Mouse (Mus musculus): Measurements from ENCODE around the gene Xylb. TPM values are rescaled to one million over a fixed set of nuclear protein-coding genes. Genes with fewer than 3 reads are reported as not detected.
A peak's percentile ranks its signal among the peaks of the same experiment; 100 is the strongest.

The Xylb gene
- polyA plus RNA-seq, 1 experiment = 449 TPM

- no peaks in the 10 kb centered on the region; the same call in 1 of the 2 replicates for H3K36me3 ChIP-seq (ENCODE audit: control insufficient read depth, insufficient read depth, low read length)
- peak within 1 kb of the TSS; percentile 93 for H3K27ac ChIP-seq (ENCODE audit: insufficient read depth, low read depth, low read length)
- WGBS = under 1% methylated on average over 68 of the region's 68 CpGs
- peak within 1 kb of the TSS; percentile 90 for H3K4me3 ChIP-seq (ENCODE audit: insufficient read depth, low read depth, low read length)
- DNase-seq = peak; percentile 99
- H3K27me3 ChIP-seq (replicated peaks; ENCODE audit: control insufficient read depth, insufficient read depth, low read length) = no peaks in the 10 kb centered on the region
- no peak for TF ChIP-seq CTCF (conservative IDR thresholded peaks at IDR 0.05; ENCODE audit: insufficient read depth, insufficient read length, low read depth, low read length)
- TF ChIP-seq POLR2A (IDR thresholded peaks at IDR 0.05; ENCODE audit: low read depth, low read length) = peak; percentile 61
- H3K4me1 ChIP-seq (ENCODE audit: control insufficient read depth, insufficient read depth, low read length) = peaks cover 18% of the 10 kb centered on the region
These were observed 16.0 kb upstream of the Xylb start, which contains the start of gene Myd88 for GRCm38 (mm10) chr9:119340909-119341816. Myd88 (minus strand) TSS chr9:119341411.

GRCm38 (mm10) chr9:119342728-119343127, 14.5 kb upstream of the Xylb start:
- DNase-seq = peak; percentile 73
- Histone ChIP-seq H3K27ac (ENCODE audit: insufficient read depth, low read depth, low read length) (no peak overlapping the region), H3K36me3 (ENCODE audit: control insufficient read depth, insufficient read depth, low read length) (no peaks in the 10 kb centered on the region; the same call in 1 of the 2 replicates), H3K4me3 (ENCODE audit: insufficient read depth, low read depth, low read length) (no peak overlapping the region), H3K27me3 (replicated peaks; ENCODE audit: control insufficient read depth, insufficient read depth, low read length) (no peaks in the 10 kb centered on the region), H3K4me1 (ENCODE audit: control insufficient read depth, insufficient read depth, low read length) (peaks cover 18% of the 10 kb centered on the region)
- WGBS = 65% methylated on average over 7 of the region's 7 CpGs
- TF ChIP-seq CTCF (conservative IDR thresholded peaks at IDR 0.05; ENCODE audit: insufficient read depth, insufficient read length, low read depth, low read length) (no peak), POLR2A (IDR thresholded peaks at IDR 0.05; ENCODE audit: low read depth, low read length) (no peak)

- DNase-seq = no peak
- WGBS = 91% methylated on average over 8 of the region's 8 CpGs
These were observed 10.8 kb upstream of the Xylb start for GRCm38 (mm10) chr9:119346376-119346775.

GRCm38 (mm10) chr9:119350531-119350930, 6.7 kb upstream of the Xylb start:
- Histone ChIP-seq H3K36me3 (ENCODE audit: control insufficient read depth, insufficient read depth, low read length) (no peaks in the 10 kb centered on the region; the same call in 1 of the 2 replicates), H3K27me3 (replicated peaks; ENCODE audit: control insufficient read depth, insufficient read depth, low read length) (no peaks in the 10 kb centered on the region), H3K4me3 (ENCODE audit: insufficient read depth, low read depth, low read length) (no peak overlapping the region), H3K4me1 (ENCODE audit: control insufficient read depth, insufficient read depth, low read length) (peaks cover 13% of the 10 kb centered on the region; the same call in 1 of the 2 replicates), H3K27ac (ENCODE audit: insufficient read depth, low read depth, low read length) (peak overlapping the region; percentile 81)
- TF ChIP-seq CTCF (conservative IDR thresholded peaks at IDR 0.05; ENCODE audit: insufficient read depth, insufficient read length, low read depth, low read length) (no peak), POLR2A (IDR thresholded peaks at IDR 0.05; ENCODE audit: low read depth, low read length) (no peak)
- peak; percentile 73 for DNase-seq
- 62% methylated on average over 3 of the region's 3 CpGs for WGBS

More at GRCm38 (mm10) chr9:119346376-119346775, 10.8 kb upstream of the Xylb start:
- TF ChIP-seq CTCF (conservative IDR thresholded peaks at IDR 0.05; ENCODE audit: insufficient read depth, insufficient read length, low read depth, low read length) = no peak
- no peak for TF ChIP-seq POLR2A (IDR thresholded peaks at IDR 0.05; ENCODE audit: low read depth, low read length)
- Histone ChIP-seq H3K4me1 (ENCODE audit: control insufficient read depth, insufficient read depth, low read length) (peaks cover 20% of the 10 kb centered on the region), H3K27ac (ENCODE audit: insufficient read depth, low read depth, low read length) (no peak overlapping the region), H3K4me3 (ENCODE audit: insufficient read depth, low read depth, low read length) (no peak overlapping the region), H3K27me3 (replicated peaks; ENCODE audit: control insufficient read depth, insufficient read depth, low read length) (no peaks in the 10 kb centered on the region), H3K36me3 (ENCODE audit: control insufficient read depth, insufficient read depth, low read length) (no peaks in the 10 kb centered on the region; the same call in 1 of the 2 replicates)

GRCm38 (mm10) chr9:119350947-119351705, 6.1 kb upstream of the Xylb start:
- H3K27me3 ChIP-seq (replicated peaks; ENCODE audit: control insufficient read depth, insufficient read depth, low read length) = no peaks in the 10 kb centered on the region
- DNase-seq = peak; percentile 85
- H3K4me1 ChIP-seq (ENCODE audit: control insufficient read depth, insufficient read depth, low read length) = peaks cover 13% of the 10 kb centered on the region; the same call in 1 of the 2 replicates
- H3K4me3 ChIP-seq (ENCODE audit: insufficient read depth, low read depth, low read length) = no peak overlapping the region
- peak overlapping the region; percentile 81 for H3K27ac ChIP-seq (ENCODE audit: insufficient read depth, low read depth, low read length)
- WGBS = 39% methylated on average over 10 of the region's 10 CpGs
- H3K36me3 ChIP-seq (ENCODE audit: control insufficient read depth, insufficient read depth, low read length) = no peaks in the 10 kb centered on the region
- no peak for TF ChIP-seq POLR2A (IDR thresholded peaks at IDR 0.05; ENCODE audit: low read depth, low read length)
- no peak for TF ChIP-seq CTCF (conservative IDR thresholded peaks at IDR 0.05; ENCODE audit: insufficient read depth, insufficient read length, low read depth, low read length)

GRCm38 (mm10) chr9:119352060-119352459, 5.1 kb upstream of the Xylb start:
- no peak for TF ChIP-seq POLR2A (IDR thresholded peaks at IDR 0.05; ENCODE audit: low read depth, low read length)
- peak; percentile 89; the same call in 1 of the 2 replicates for TF ChIP-seq CTCF (conservative IDR thresholded peaks at IDR 0.05; ENCODE audit: insufficient read depth, insufficient read length, low read depth, low read length)
- peak; percentile 84 for DNase-seq

More at GRCm38 (mm10) chr9:119352060-119352459, 5.1 kb upstream of the Xylb start:
- 24% methylated on average over 4 of the region's 4 CpGs for WGBS
- H3K27me3 ChIP-seq (replicated peaks; ENCODE audit: control insufficient read depth, insufficient read depth, low read length) = no peaks in the 10 kb centered on the region
- no peak overlapping the region for H3K27ac ChIP-seq (ENCODE audit: insufficient read depth, low read depth, low read length)
- H3K36me3 ChIP-seq (ENCODE audit: control insufficient read depth, insufficient read depth, low read length) = no peaks in the 10 kb centered on the region
- H3K4me1 ChIP-seq (ENCODE audit: control insufficient read depth, insufficient read depth, low read length) = peaks cover 13% of the 10 kb centered on the region; the same call in 1 of the 2 replicates
- no peak overlapping the region for H3K4me3 ChIP-seq (ENCODE audit: insufficient read depth, low read depth, low read length)
